Mouse (Mus musculus): ENCODE data around the gene Tnnt3. TPM values are rescaled to one million over a fixed set of nuclear protein-coding genes. Genes with fewer than 3 reads are reported as not detected.

Tnnt3 gene
- total and polyA plus RNA-seq, 2 experiments from 2014 or later: 1.5 to 3.1 TPM

- Histone ChIP-seq H3K4me1 (ENCODE audit: insufficient read depth, low read length) (no peaks in the 10 kb centered on the region), H3K36me3 (ENCODE audit: insufficient read depth, low read length) (no peaks in the 10 kb centered on the region), H3K9ac (replicated peaks; ENCODE audit: low read length, poor library complexity, severe bottlenecking) (no peak overlapping the region), H3K9me3 (ENCODE audit: low read length) (no peaks in the 10 kb centered on the region), H3K27me3 (ENCODE audit: insufficient read depth, low read length) (0 out of 2 replicates have a peak, but pooled peaks cover 3% of the 10 kb centered on the region), H3K27ac (ENCODE audit: low read depth, low read length) (no peak overlapping the region), H3K4me3 (ENCODE audit: low read depth, low read length) (no peak overlapping the region), H3K4me2 (ENCODE audit: low read depth, low read length, poor library complexity, severe bottlenecking) (no peak overlapping the region)
- no peak for TF ChIP-seq CTCF (IDR thresholded peaks at IDR 0.05)
- ATAC-seq (ENCODE audit: low FRiP score) (no peak), DNase-seq (ENCODE audit: low spot score) (no peak)
- WGBS: 62% methylated on average over 4 of the region's 4 CpGs
Measured at GRCm38 (mm10) chr7:142462594-142463078, 36.0 kb upstream of the Tnnt3 start.

- H3K9ac ChIP-seq (replicated peaks; ENCODE audit: low read length, poor library complexity, severe bottlenecking): no peak overlapping the region
- H3K27me3 ChIP-seq (ENCODE audit: insufficient read depth, low read length): no peaks in the 10 kb centered on the region
- no peak overlapping the region for H3K27ac ChIP-seq (ENCODE audit: low read depth, low read length)
- no peak for TF ChIP-seq CTCF (IDR thresholded peaks at IDR 0.05)
- no peak for DNase-seq (ENCODE audit: low spot score)
- no peaks in the 10 kb centered on the region for H3K9me3 ChIP-seq (ENCODE audit: low read length)
- no peak for ATAC-seq (ENCODE audit: low FRiP score)
- H3K4me3 ChIP-seq (ENCODE audit: low read depth, low read length): no peak overlapping the region
- no peaks in the 10 kb centered on the region for H3K36me3 ChIP-seq (ENCODE audit: insufficient read depth, low read length)
- H3K4me1 ChIP-seq (ENCODE audit: insufficient read depth, low read length): no peaks in the 10 kb centered on the region
- no peak overlapping the region for H3K4me2 ChIP-seq (ENCODE audit: low read depth, low read length, poor library complexity, severe bottlenecking)
- WGBS: 81% methylated on average over 7 of the region's 7 CpGs
Measured at GRCm38 (mm10) chr7:142470171-142470691, 28.4 kb upstream of the Tnnt3 start.

GRCm38 (mm10) chr7:142470808-142471413 lies 27.7 kb upstream of the Tnnt3 start:
- TF ChIP-seq CTCF (IDR thresholded peaks at IDR 0.05): no peak
- H3K36me3 ChIP-seq (ENCODE audit: insufficient read depth, low read length): no peaks in the 10 kb centered on the region
- no peak overlapping the region for H3K4me2 ChIP-seq (ENCODE audit: low read depth, low read length, poor library complexity, severe bottlenecking)
- WGBS: 22% methylated on average over 4 of the region's 4 CpGs
- peak; percentile 70 for DNase-seq (ENCODE audit: low spot score)
- H3K9ac ChIP-seq (replicated peaks; ENCODE audit: low read length, poor library complexity, severe bottlenecking): no peak overlapping the region
- H3K4me3 ChIP-seq (ENCODE audit: low read depth, low read length): no peak overlapping the region
- no peaks in the 10 kb centered on the region for H3K27me3 ChIP-seq (ENCODE audit: insufficient read depth, low read length)
- H3K9me3 ChIP-seq (ENCODE audit: low read length): no peaks in the 10 kb centered on the region
- ATAC-seq (ENCODE audit: low FRiP score): peak; percentile 76
- no peaks in the 10 kb centered on the region for H3K4me1 ChIP-seq (ENCODE audit: insufficient read depth, low read length)
- no peak overlapping the region for H3K27ac ChIP-seq (ENCODE audit: low read depth, low read length)

GRCm38 (mm10) chr7:142471414-142471861 lies 27.2 kb upstream of the Tnnt3 start:
- Histone ChIP-seq H3K27me3 (ENCODE audit: insufficient read depth, low read length) (no peaks in the 10 kb centered on the region), H3K4me3 (ENCODE audit: low read depth, low read length) (no peak overlapping the region), H3K4me1 (ENCODE audit: insufficient read depth, low read length) (no peaks in the 10 kb centered on the region), H3K27ac (ENCODE audit: low read depth, low read length) (no peak overlapping the region), H3K4me2 (ENCODE audit: low read depth, low read length, poor library complexity, severe bottlenecking) (no peak overlapping the region), H3K36me3 (ENCODE audit: insufficient read depth, low read length) (no peaks in the 10 kb centered on the region), H3K9me3 (ENCODE audit: low read length) (no peaks in the 10 kb centered on the region), H3K9ac (replicated peaks; ENCODE audit: low read length, poor library complexity, severe bottlenecking) (no peak overlapping the region)
- DNase-seq (ENCODE audit: low spot score): no peak
- 38% methylated on average over 6 of the region's 6 CpGs for whole genome bisulfite sequencing
- no peak for TF ChIP-seq CTCF (IDR thresholded peaks at IDR 0.05)
- no peak for ATAC-seq (ENCODE audit: low FRiP score)

- no peak for ATAC-seq (ENCODE audit: low FRiP score)
- 48% methylated on average over 15 of the region's 15 CpGs for WGBS
- TF ChIP-seq CTCF (IDR thresholded peaks at IDR 0.05): no peak
Measured at GRCm38 (mm10) chr7:142471884-142472570, 26.6 kb upstream of the Tnnt3 start.

GRCm38 (mm10) chr7:142472936-142473335 lies 25.7 kb upstream of the Tnnt3 start:
- TF ChIP-seq CTCF (IDR thresholded peaks at IDR 0.05): no peak
- Histone ChIP-seq H3K9ac (replicated peaks; ENCODE audit: low read length, poor library complexity, severe bottlenecking) (no peak overlapping the region), H3K27me3 (ENCODE audit: insufficient read depth, low read length) (no peaks in the 10 kb centered on the region), H3K9me3 (ENCODE audit: low read length) (no peaks in the 10 kb centered on the region), H3K4me2 (ENCODE audit: low read depth, low read length, poor library complexity, severe bottlenecking) (no peak overlapping the region), H3K4me1 (ENCODE audit: insufficient read depth, low read length) (no peaks in the 10 kb centered on the region), H3K4me3 (ENCODE audit: low read depth, low read length) (no peak overlapping the region), H3K27ac (ENCODE audit: low read depth, low read length) (no peak overlapping the region), H3K36me3 (ENCODE audit: insufficient read depth, low read length) (no peaks in the 10 kb centered on the region)
- 93% methylated on average over 4 of the region's 4 CpGs for WGBS
- ATAC-seq (ENCODE audit: low FRiP score) (no peak), DNase-seq (ENCODE audit: low spot score) (no peak)

More at GRCm38 (mm10) chr7:142471884-142472570, 26.6 kb upstream of the Tnnt3 start:
- no peak overlapping the region for H3K27ac ChIP-seq (ENCODE audit: low read depth, low read length)
- H3K9me3 ChIP-seq (ENCODE audit: low read length): no peaks in the 10 kb centered on the region
- no peaks in the 10 kb centered on the region for H3K27me3 ChIP-seq (ENCODE audit: insufficient read depth, low read length)
- no peak overlapping the region for H3K4me3 ChIP-seq (ENCODE audit: low read depth, low read length)
- DNase-seq (ENCODE audit: low spot score): no peak
- H3K9ac ChIP-seq (replicated peaks; ENCODE audit: low read length, poor library complexity, severe bottlenecking): no peak overlapping the region
- no peaks in the 10 kb centered on the region for H3K4me1 ChIP-seq (ENCODE audit: insufficient read depth, low read length)
- no peaks in the 10 kb centered on the region for H3K36me3 ChIP-seq (ENCODE audit: insufficient read depth, low read length)
- no peak overlapping the region for H3K4me2 ChIP-seq (ENCODE audit: low read depth, low read length, poor library complexity, severe bottlenecking)

Data from midbrain, postnatal 0 days (tissue).